ENCODE assay signal across 8 mouse cellular contexts in genomic region chr2:156841028-156841840, GRCm38 (mm10). TPM values are rescaled to one million over a fixed set of nuclear protein-coding genes. Genes with fewer than 3 reads are reported as not detected.
DNase-seq lines count a peak whose midpoint lies in the region; ATAC-seq lines count a peak whose summit lies in the region.

No protein-coding gene starts in this region.

- peak overlapping the region; percentile 82 for H3K27ac ChIP-seq in forebrain, embryonic 13.5 days
- H3K27ac ChIP-seq in hindbrain, embryonic 11.5 days (ENCODE audit: low read depth, low read length): peak overlapping the region; percentile 90

- under 1% methylated on average over 36 of the region's 42 CpGs for WGBS in forebrain, embryonic 13.5 days
- WGBS in hindbrain, embryonic 11.5 days: under 1% methylated on average over 41 of the region's 42 CpGs

- peak overlapping the region; percentile 76 for H3K9ac ChIP-seq in forebrain, embryonic 13.5 days
- peak overlapping the region; percentile 88 for H3K9ac ChIP-seq in hindbrain, embryonic 11.5 days (ENCODE audit: low read depth, low read length)

- H3K9me3 ChIP-seq in forebrain, embryonic 13.5 days (replicated peaks): no peaks in the 10 kb centered on the region
- H3K9me3 ChIP-seq in hindbrain, embryonic 11.5 days (ENCODE audit: control insufficient read depth, low read length): no peaks in the 10 kb centered on the region

- peak; percentile 22 for ATAC-seq in forebrain, embryonic 13.5 days
- ATAC-seq in hindbrain, embryonic 11.5 days (ENCODE audit: low FRiP score): peak; percentile 28; the same call in 1 of the 2 replicates

- H3K4me3 ChIP-seq in forebrain, embryonic 13.5 days: peak overlapping the region; percentile 57
- H3K4me3 ChIP-seq in hindbrain, embryonic 11.5 days (ENCODE audit: low read depth, low read length): peak overlapping the region; percentile 87

- peaks cover 65% of the 10 kb centered on the region for H3K4me1 ChIP-seq in forebrain, embryonic 13.5 days
- H3K4me1 ChIP-seq in hindbrain, embryonic 11.5 days (replicated peaks; ENCODE audit: control insufficient read depth, insufficient read depth, low read length): peaks cover 14% of the 10 kb centered on the region; the same call in 1 of the 2 replicates

- peaks cover 20% of the 10 kb centered on the region for H3K36me3 ChIP-seq in forebrain, embryonic 13.5 days (ENCODE audit: poor library complexity, severe bottlenecking)
- no peaks in the 10 kb centered on the region for H3K36me3 ChIP-seq in hindbrain, embryonic 11.5 days (ENCODE audit: control insufficient read depth, insufficient read depth, low read length)

- H3K27me3 ChIP-seq in forebrain, embryonic 13.5 days: no peaks in the 10 kb centered on the region
- H3K27me3 ChIP-seq in hindbrain, embryonic 11.5 days (ENCODE audit: control insufficient read depth, insufficient read depth, low read length): no peaks in the 10 kb centered on the region

- peak; percentile 75 for DNase-seq in CD4-positive helper T cell, adult 2 months (ENCODE audit: low read depth, low spot score)
- peak; percentile 38 to 52 for DNase-seq in adrenal gland, adult 18-20 months (ENCODE audit: low spot score in 2 of 2)
- peak; percentile 74 for DNase-seq in hindbrain, embryonic 11.5 days (ENCODE audit: low spot score)
- peak; percentile 42 to 58 for DNase-seq in layer of hippocampus, postnatal 10 days (ENCODE audit: low spot score in 2 of 2)
- DNase-seq in lung, postnatal 36 days: peak; percentile 51
- peak; percentile 72 for DNase-seq in right cerebral cortex, adult 18-20 months
- DNase-seq in urinary bladder, postnatal 36 days (ENCODE audit: low spot score in 2 of 2): peak; percentile 12 to 49

- H3K4me2 ChIP-seq in forebrain, embryonic 13.5 days: peak overlapping the region; percentile 83
- peak overlapping the region; percentile 84 for H3K4me2 ChIP-seq in hindbrain, embryonic 11.5 days (replicated peaks; ENCODE audit: low read depth, low read length)

RNA-seq across cellular contexts. Expression of gene Tgif2, which starts 1.4 kb away (rescaled TPM):
- 1 to 10 TPM; 2.0 to 2.1 TPM for total RNA-seq in adrenal gland, adult 18-20 months (2021)
- 63.3 and 73.3 TPM in 2 replicates for polyA plus RNA-seq in forebrain, embryonic 13.5 days (2015; fragmentation: Nextera tagmentation; extraction: Ambion mirVana)
- 69.6 and 71.8 TPM in 2 replicates for polyA plus RNA-seq in hindbrain, embryonic 11.5 days (2014; fragmentation: Nextera tagmentation; extraction: Ambion mirVana)
- total RNA-seq in layer of hippocampus, postnatal 10 days (2021): 1 to 10 TPM; 5.0 to 5.6 TPM

RNA-seq across cellular contexts. Expression of gene 4930518I15Rik, which starts 16.5 kb away (rescaled TPM):
- 1 to 10 TPM; 2.5 to 3.8 TPM for total RNA-seq in adrenal gland, adult 18-20 months (2021)
- 14.0 and 14.2 TPM in 2 replicates for polyA plus RNA-seq in forebrain, embryonic 13.5 days (2015; fragmentation: Nextera tagmentation; extraction: Ambion mirVana)
- 5.9 and 8.6 TPM in 2 replicates for polyA plus RNA-seq in hindbrain, embryonic 11.5 days (2014; fragmentation: Nextera tagmentation; extraction: Ambion mirVana)
- total RNA-seq in layer of hippocampus, postnatal 10 days (2021): 1 to 10 TPM; 3.6 to 3.8 TPM

RNA-seq across cellular contexts. Expression of gene Rab5if, which starts 21.7 kb away (rescaled TPM):
- total RNA-seq in adrenal gland, adult 18-20 months (2021): 100 to 1,000 TPM; 223 to 330 TPM
- polyA plus RNA-seq in forebrain, embryonic 13.5 days (2015; fragmentation: Nextera tagmentation; extraction: Ambion mirVana): 151 and 168 TPM in 2 replicates
- polyA plus RNA-seq in hindbrain, embryonic 11.5 days (2014; fragmentation: Nextera tagmentation; extraction: Ambion mirVana): 208 and 214 TPM in 2 replicates
- total RNA-seq in layer of hippocampus, postnatal 10 days (2021): 100 to 1,000 TPM; 117 to 127 TPM

RNA-seq across cellular contexts. Expression of gene Sla2, which starts 45.8 kb away (rescaled TPM):
- under 1 TPM in 1 of 2 experiments, not detected in 1; 0.22 TPM for total RNA-seq in adrenal gland, adult 18-20 months (2021)
- polyA plus RNA-seq in forebrain, embryonic 13.5 days (2015; fragmentation: Nextera tagmentation; extraction: Ambion mirVana): 0.14 and 0.25 TPM in 2 replicates
- 0.47 and 0.59 TPM in 2 replicates for polyA plus RNA-seq in hindbrain, embryonic 11.5 days (2014; fragmentation: Nextera tagmentation; extraction: Ambion mirVana)
- under 1 TPM; 0.23 to 0.25 TPM for total RNA-seq in layer of hippocampus, postnatal 10 days (2021)

Comparison
In these comparisons a context has a peak if more than half of its experiments do, and no peak if none do; other contexts are left out.
1. Peak in every context shown above with its lines: DNase-seq, ATAC-seq, H3K4me3 ChIP-seq and H3K27ac ChIP-seq.